Mouse (Mus musculus): ENCODE results near the gene Ubxn11. TPM values are rescaled to one million over a fixed set of nuclear protein-coding genes. Genes with fewer than 3 reads are reported as not detected.

Ubxn11 gene
- total and polyA plus RNA-seq, 2 experiments from 2014 or later = 4.9 to 11.2 TPM

DNA sequence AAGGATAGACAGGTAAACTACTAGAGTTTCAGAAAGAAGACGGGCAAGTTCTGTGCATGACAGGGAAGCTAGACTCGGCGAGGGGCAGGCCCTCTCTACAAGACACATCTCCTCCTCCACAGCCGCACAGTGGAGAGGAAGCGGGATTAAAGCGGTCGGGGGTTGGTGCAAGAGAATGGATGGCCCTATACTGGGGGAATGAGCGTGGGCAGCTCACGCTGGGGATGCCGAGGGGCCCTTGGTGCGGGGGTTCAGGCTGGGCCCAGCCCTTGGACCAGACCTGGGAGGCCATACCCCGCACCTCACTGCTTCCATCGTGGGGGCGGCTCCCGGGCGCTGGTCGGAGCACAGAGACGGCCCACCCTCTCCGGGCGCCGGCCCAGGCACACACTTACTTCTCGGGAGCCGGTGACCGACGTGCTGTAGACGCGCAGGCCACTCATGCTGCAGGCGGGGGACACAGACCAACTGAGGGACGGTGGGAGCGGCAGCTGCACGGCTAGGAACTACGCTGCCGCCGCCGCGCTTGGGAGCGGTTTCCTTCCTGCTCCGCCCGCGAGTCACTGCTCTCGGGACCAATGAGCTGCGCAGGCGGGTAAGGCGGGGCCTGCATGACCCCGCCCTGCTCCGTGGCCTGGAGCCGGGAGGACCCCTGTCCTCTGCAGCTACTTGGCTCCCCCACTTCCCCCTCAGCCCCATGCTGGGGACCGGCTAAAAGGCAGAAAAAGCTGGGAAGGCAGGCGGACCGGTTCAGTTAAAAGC, 26.0 kb downstream of the Ubxn11 start, which contains the start of gene Sh3bgrl3:
TSS of gene Sh3bgrl3 (minus strand) at position 569 of the 762 bp plus-strand sequence.
- Histone ChIP-seq H3K9me3 (ENCODE audit: low read length) (no peaks in the 10 kb centered on the region), H3K9ac (replicated peaks; ENCODE audit: low read length, poor library complexity, severe bottlenecking) (peak within 1 kb of the TSS; percentile 75), H3K27me3 (ENCODE audit: insufficient read depth, low read length) (no peaks in the 10 kb centered on the region), H3K4me1 (ENCODE audit: insufficient read depth, low read length) (peaks cover 13% of the 10 kb centered on the region; the same call in 1 of the 2 replicates), H3K4me3 (ENCODE audit: low read depth, low read length) (peak within 1 kb of the TSS; percentile 71), H3K27ac (ENCODE audit: low read depth, low read length) (peak within 1 kb of the TSS; percentile 73), H3K4me2 (ENCODE audit: low read depth, low read length, poor library complexity, severe bottlenecking) (peak within 1 kb of the TSS; percentile 77), H3K36me3 (ENCODE audit: insufficient read depth, low read length) (peaks cover 9% of the 10 kb centered on the region)
- ATAC-seq (ENCODE audit: low FRiP score) = peak; percentile 89
- under 1% methylated on average over 47 of the region's 50 CpGs for WGBS
- no peak for TF ChIP-seq CTCF (IDR thresholded peaks at IDR 0.05)
- peak; percentile 91 for DNase-seq (ENCODE audit: low spot score)

DNA sequence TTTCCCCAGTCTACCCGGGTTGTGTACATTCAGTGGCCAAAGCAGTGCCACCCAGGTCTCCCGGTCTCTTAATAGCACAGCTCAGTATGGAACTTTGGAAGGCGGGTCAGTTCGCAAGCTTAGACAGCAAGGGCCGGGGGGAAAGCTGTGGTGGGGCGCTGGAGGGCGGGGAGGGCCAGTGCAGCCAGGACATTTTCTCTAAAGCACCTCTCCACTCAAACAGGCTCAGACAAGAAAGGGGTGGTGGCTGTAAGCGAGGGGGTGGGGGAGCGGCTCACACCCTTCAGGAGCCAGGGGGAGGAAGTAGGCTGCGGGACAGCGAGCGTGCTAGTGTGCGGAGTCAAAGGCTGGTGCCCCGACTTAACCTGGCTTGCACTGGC, 26.6 kb downstream of the Ubxn11 start:
- 6% methylated on average over 14 of the region's 14 CpGs for WGBS
- H3K27ac ChIP-seq (ENCODE audit: low read depth, low read length) = peak overlapping the region; percentile 73
- TF ChIP-seq CTCF (IDR thresholded peaks at IDR 0.05) = no peak

DNA sequence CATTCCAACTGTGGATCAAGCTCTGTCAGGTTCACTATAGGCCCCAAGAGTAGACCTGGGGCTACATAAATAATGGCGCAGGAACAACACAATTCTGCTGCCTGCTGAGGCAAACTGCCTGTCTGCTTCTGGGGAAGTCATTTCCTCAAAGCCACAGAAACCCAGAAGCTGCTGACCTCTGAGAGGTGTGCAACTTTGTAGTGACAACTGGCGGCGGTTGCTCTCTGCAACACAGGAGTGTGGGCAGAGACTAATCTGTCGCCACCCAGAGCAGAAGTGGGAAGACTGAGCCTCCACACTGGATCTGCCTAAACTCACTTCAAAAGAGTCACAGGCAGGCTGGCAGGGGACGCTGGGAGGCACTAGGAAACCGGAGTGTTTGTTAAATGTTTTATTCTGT, 27.1 kb downstream of the Ubxn11 start:
- Histone ChIP-seq H3K4me2 (ENCODE audit: low read depth, low read length, poor library complexity, severe bottlenecking) (peak overlapping the region; percentile 77), H3K4me3 (ENCODE audit: low read depth, low read length) (no peak overlapping the region), H3K27ac (ENCODE audit: low read depth, low read length) (no peak overlapping the region; the same call in 1 of the 2 replicates)

More for the DNA sequence above, 26.6 kb downstream of the Ubxn11 start:
- Histone ChIP-seq H3K9me3 (ENCODE audit: low read length) (no peaks in the 10 kb centered on the region), H3K4me1 (ENCODE audit: insufficient read depth, low read length) (peaks cover 13% of the 10 kb centered on the region; the same call in 1 of the 2 replicates), H3K4me2 (ENCODE audit: low read depth, low read length, poor library complexity, severe bottlenecking) (peak overlapping the region; percentile 77), H3K27me3 (ENCODE audit: insufficient read depth, low read length) (no peaks in the 10 kb centered on the region), H3K4me3 (ENCODE audit: low read depth, low read length) (peak overlapping the region; percentile 71), H3K9ac (replicated peaks; ENCODE audit: low read length, poor library complexity, severe bottlenecking) (peak overlapping the region; percentile 75), H3K36me3 (ENCODE audit: insufficient read depth, low read length) (peaks cover 9% of the 10 kb centered on the region)
- ATAC-seq (ENCODE audit: low FRiP score) (peak; percentile 8; the same call in 1 of the 2 replicates), DNase-seq (ENCODE audit: low spot score) (no peak)

DNA sequence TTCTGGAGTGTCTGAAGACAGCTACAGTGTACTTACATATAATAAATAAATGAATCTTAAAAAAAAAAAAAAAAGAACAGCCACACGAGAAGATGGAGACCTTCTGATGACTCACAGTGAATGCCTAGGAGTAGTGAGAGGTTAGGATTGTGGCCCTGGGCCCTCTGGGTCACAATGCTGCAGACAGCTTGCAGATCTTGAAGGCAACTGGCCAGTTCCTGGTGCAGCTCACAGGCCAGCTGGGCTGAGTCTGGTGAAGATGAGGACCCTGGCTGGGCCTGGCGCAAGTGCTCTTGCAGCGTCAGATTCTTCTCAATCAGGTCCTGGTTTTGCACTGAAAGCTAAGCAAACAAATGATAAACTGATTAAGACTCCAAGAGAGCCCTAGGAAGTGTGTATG, 29.7 kb downstream of the Ubxn11 start:
- no peak overlapping the region for H3K27ac ChIP-seq (ENCODE audit: low read depth, low read length)
- no peaks in the 10 kb centered on the region for H3K27me3 ChIP-seq (ENCODE audit: insufficient read depth, low read length)
- no peaks in the 10 kb centered on the region for H3K9me3 ChIP-seq (ENCODE audit: low read length)
- TF ChIP-seq CTCF (IDR thresholded peaks at IDR 0.05) = no peak
- H3K4me3 ChIP-seq (ENCODE audit: low read depth, low read length) = no peak overlapping the region
- 97% methylated on average over 3 of the region's 3 CpGs for whole genome bisulfite sequencing
- no peak for ATAC-seq (ENCODE audit: low FRiP score)
- H3K4me2 ChIP-seq (ENCODE audit: low read depth, low read length, poor library complexity, severe bottlenecking) = no peak overlapping the region
- H3K4me1 ChIP-seq (ENCODE audit: insufficient read depth, low read length) = peaks cover 13% of the 10 kb centered on the region; the same call in 1 of the 2 replicates
- H3K36me3 ChIP-seq (ENCODE audit: insufficient read depth, low read length) = peaks cover 6% of the 10 kb centered on the region
- H3K9ac ChIP-seq (replicated peaks; ENCODE audit: low read length, poor library complexity, severe bottlenecking) = no peak overlapping the region
- DNase-seq (ENCODE audit: low spot score) = no peak

More for the DNA sequence above, 27.1 kb downstream of the Ubxn11 start:
- 49% methylated on average over 6 of the region's 6 CpGs for WGBS
- no peak for TF ChIP-seq CTCF (IDR thresholded peaks at IDR 0.05)
- Histone ChIP-seq H3K27me3 (ENCODE audit: insufficient read depth, low read length) (no peaks in the 10 kb centered on the region), H3K36me3 (ENCODE audit: insufficient read depth, low read length) (peaks cover 9% of the 10 kb centered on the region), H3K9me3 (ENCODE audit: low read length) (no peaks in the 10 kb centered on the region), H3K9ac (replicated peaks; ENCODE audit: low read length, poor library complexity, severe bottlenecking) (no peak overlapping the region), H3K4me1 (ENCODE audit: insufficient read depth, low read length) (peaks cover 13% of the 10 kb centered on the region; the same call in 1 of the 2 replicates)
- no peak for ATAC-seq (ENCODE audit: low FRiP score)
- no peak for DNase-seq (ENCODE audit: low spot score)

DNA sequence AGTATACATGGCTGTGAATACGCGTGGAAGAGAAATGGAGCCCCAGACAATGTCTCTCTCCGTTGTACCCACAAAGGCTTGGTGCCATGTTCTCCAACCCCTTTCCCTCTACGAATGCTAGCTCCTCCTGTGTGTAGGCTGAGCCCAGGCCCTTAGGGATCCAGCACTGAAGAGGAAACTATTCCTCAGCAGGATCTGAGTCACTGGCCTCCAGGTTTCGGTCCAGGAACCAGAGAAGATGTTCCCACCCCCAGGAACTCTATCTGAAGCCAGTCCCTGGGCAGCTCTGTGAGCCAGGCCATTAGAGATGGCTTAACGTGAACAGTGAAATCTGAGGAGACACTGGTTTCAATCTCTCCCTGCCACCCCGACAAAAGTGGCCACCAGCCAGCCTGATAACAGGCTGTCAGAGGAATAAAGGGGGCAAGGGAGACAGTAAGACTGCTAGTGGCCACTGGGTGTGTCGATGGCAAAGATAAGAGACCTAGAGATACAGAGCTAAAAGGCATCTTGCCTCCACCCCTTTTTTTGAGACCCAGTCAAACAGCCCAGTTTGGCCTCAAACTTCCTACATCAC, 30.2 kb downstream of the Ubxn11 start:
- Histone ChIP-seq H3K4me3 (ENCODE audit: low read depth, low read length) (no peak overlapping the region), H3K27ac (ENCODE audit: low read depth, low read length) (no peak overlapping the region), H3K36me3 (ENCODE audit: insufficient read depth, low read length) (peaks cover 6% of the 10 kb centered on the region), H3K4me1 (ENCODE audit: insufficient read depth, low read length) (peaks cover 8% of the 10 kb centered on the region; the same call in 1 of the 2 replicates), H3K4me2 (ENCODE audit: low read depth, low read length, poor library complexity, severe bottlenecking) (no peak overlapping the region), H3K9me3 (ENCODE audit: low read length) (no peaks in the 10 kb centered on the region), H3K27me3 (ENCODE audit: insufficient read depth, low read length) (no peaks in the 10 kb centered on the region), H3K9ac (replicated peaks; ENCODE audit: low read length, poor library complexity, severe bottlenecking) (no peak overlapping the region)
- TF ChIP-seq CTCF (IDR thresholded peaks at IDR 0.05) = no peak
- WGBS = 88% methylated on average over 8 of the region's 8 CpGs
- no peak for ATAC-seq (ENCODE audit: low FRiP score)
- no peak for DNase-seq (ENCODE audit: low spot score)
